Mouse (Mus musculus) C2C12 (cell line): ENCODE data around the gene Gm48551. TPM values are rescaled to one million over a fixed set of nuclear protein-coding genes. Genes with fewer than 3 reads are reported as not detected.

Source experiments
- H3K27me3 ChIP-seq: one replicate; pipeline ENCODE4 v1.6.1; 2011; ENCODE audit not compliant: control insufficient read depth, insufficient read depth, insufficient read length
- H3K36me3 ChIP-seq: one replicate; pipeline ENCODE4 v1.6.1; 2011; ENCODE audit not compliant: control insufficient read depth, insufficient read depth
- H3K4me3 ChIP-seq: one replicate; pipeline ENCODE4 v1.5.1; 2011; ENCODE audit warnings: mild to moderate bottlenecking, control low read depth; ENCODE audit not compliant: poor library complexity, insufficient read depth, severe bottlenecking
- H3K79me2 ChIP-seq: one replicate; pipeline ENCODE4 v1.6.1; 2011; ENCODE audit not compliant: control insufficient read depth, insufficient read depth
- H3K79me3 ChIP-seq: one replicate; pipeline ENCODE4 v1.6.1; 2011; ENCODE audit warnings: low read depth, control low read depth
- H3ac ChIP-seq: one replicate; pipeline ENCODE3; 2011; ENCODE audit warnings: low read depth; ENCODE audit not compliant: control insufficient read depth, insufficient read length
- CEBPB ChIP-seq: IDR thresholded peaks from one replicate; pipeline ENCODE4 v1.6.1; 2011; ENCODE audit warnings: low read depth, mild to moderate bottlenecking, control low read depth, moderate library complexity
- CTCF ChIP-seq: IDR thresholded peaks from one replicate; pipeline ENCODE4 v1.5.1; 2011; ENCODE audit not compliant: control insufficient read depth, insufficient read depth, insufficient read length
- FOSL1 ChIP-seq: IDR thresholded peaks from one replicate; pipeline ENCODE4 v1.8.0; 2011; ENCODE audit warnings: mild to moderate bottlenecking, low read length; ENCODE audit not compliant: poor library complexity, insufficient read depth, severe bottlenecking
- MAX ChIP-seq: IDR thresholded peaks from one replicate; pipeline ENCODE4 v1.6.1; 2011; ENCODE audit warnings: mild to moderate bottlenecking, control low read depth
- MYOD1 ChIP-seq: IDR thresholded peaks from one replicate; pipeline ENCODE4 v1.6.1; 2011; ENCODE audit warnings: low read depth; ENCODE audit not compliant: control insufficient read depth, insufficient read length
- MYOG ChIP-seq: IDR thresholded peaks from one replicate; pipeline ENCODE4 v1.6.1; 2011; ENCODE audit not compliant: control insufficient read depth, insufficient read length; ENCODE audit errors: extremely low read depth
- USF1 ChIP-seq: IDR thresholded peaks from one replicate; pipeline ENCODE4 v1.6.1; 2011; ENCODE audit warnings: low read depth, mild to moderate bottlenecking, control low read depth, moderate library complexity
- polyA plus RNA-seq: library from polyadenylated mRNA; unstranded; fragments of >200 nt; fragmentation: generic; extraction: Trizol; gene quantifications from one replicate; pipeline ENCODE4 v1.2.1, GENCODE M21; 2012; ENCODE audit warnings: missing spikeins

Gene Gm48551
- polyA plus RNA-seq, 1 experiment = 1.7 TPM

- H3K79me3 ChIP-seq = peaks cover 37% of the 10 kb centered on the region
- no peak for TF ChIP-seq CTCF
- no peak for TF ChIP-seq CEBPB
- peak; percentile 19 for TF ChIP-seq FOSL1
- TF ChIP-seq MYOD1 = peak; percentile 93
- peak; percentile 45 for TF ChIP-seq MAX
- no peak for TF ChIP-seq MYOG
- no peak for TF ChIP-seq USF1
- no peak overlapping the region for H3ac ChIP-seq
- H3K4me3 ChIP-seq = peak overlapping the region; percentile 6
- H3K36me3 ChIP-seq = peaks cover 84% of the 10 kb centered on the region
- peaks cover 75% of the 10 kb centered on the region for H3K79me2 ChIP-seq
- H3K27me3 ChIP-seq = no peaks in the 10 kb centered on the region
Measured at GRCm38 (mm10) chr10:81409330-81409729, 25.1 kb downstream of the Gm48551 start.

DNA sequence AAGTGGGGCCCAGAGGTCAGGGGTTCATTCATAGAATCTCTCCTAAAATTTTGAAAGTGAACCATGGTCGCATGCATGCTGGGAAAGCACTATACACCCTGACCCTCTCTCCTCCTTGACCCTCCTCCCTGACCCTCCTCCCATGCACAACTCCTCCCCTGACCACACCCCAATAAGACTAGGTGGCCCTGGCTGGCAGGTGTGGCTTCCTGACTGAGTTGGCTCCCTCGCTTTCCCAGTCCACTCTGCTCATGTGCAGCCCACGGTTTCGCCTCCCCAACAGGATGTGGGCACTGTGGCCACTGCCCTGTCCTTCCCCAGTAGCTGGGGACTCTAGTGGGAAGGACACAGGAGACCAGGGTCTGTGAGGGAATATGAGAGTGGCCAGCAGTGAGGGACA lies 26.1 kb downstream of the Gm48551 start:
- H3K79me2 ChIP-seq = peaks cover 77% of the 10 kb centered on the region
- no peak overlapping the region for H3ac ChIP-seq
- no peak for TF ChIP-seq CEBPB
- no peak for TF ChIP-seq MAX
- H3K4me3 ChIP-seq = no peak overlapping the region
- H3K79me3 ChIP-seq = peaks cover 45% of the 10 kb centered on the region
- H3K36me3 ChIP-seq = peaks cover 85% of the 10 kb centered on the region
- H3K27me3 ChIP-seq = no peaks in the 10 kb centered on the region

- Histone ChIP-seq H3K79me3 (peaks cover 50% of the 10 kb centered on the region), H3K36me3 (peaks cover 85% of the 10 kb centered on the region), H3K27me3 (no peaks in the 10 kb centered on the region), H3ac (no peak overlapping the region), H3K79me2 (peaks cover 82% of the 10 kb centered on the region), H3K4me3 (no peak overlapping the region)
- TF ChIP-seq MAX (peak; percentile 4), MYOD1 (no peak)
Measured at GRCm38 (mm10) chr10:81410981-81411380, 26.7 kb downstream of the Gm48551 start.

DNA sequence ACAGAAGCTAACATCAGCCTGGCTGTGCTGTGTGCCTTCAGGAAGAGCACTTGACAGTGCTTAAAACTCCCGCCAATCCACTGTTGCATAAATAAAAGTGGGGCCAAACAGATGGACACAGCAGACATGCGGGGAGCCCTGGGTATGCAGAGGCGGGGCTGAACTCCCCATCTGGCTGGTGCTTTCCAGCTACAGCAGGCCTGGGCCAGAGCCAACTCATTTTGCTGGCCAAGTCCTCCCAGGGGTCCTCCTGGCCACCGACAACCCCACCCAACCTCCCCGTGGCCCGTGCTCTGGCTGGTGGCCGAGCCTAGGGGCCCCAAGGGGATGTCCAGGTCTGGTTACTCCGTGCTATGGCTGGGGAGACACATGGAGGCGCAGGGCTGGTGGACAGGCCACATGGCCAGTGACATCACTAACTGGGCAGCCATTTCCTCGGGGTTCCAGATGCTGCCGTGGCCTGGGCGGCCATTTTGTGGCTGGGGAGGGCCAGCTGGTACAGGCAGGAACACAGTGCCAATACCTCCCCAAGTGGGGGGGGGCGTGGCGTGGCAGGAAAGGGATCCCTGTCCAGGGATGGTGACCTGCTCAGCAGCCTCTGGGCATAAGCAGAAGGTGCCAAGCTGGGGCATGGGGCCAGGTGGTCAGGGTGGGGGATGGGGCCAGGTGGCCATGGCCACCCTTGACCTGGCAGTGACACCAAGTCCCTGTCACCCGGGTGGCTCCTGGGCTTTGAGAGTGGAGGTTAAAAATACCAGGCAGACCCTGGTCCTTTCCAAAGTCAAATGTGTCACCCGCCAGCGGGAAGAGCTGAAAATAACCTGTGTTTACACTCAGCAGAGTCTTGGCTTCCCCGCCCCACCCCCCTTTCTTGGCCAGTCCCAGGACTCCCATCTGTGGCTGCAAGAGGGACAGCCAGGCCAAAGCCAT lies 27.5 kb downstream of the Gm48551 start:
- peaks cover 82% of the 10 kb centered on the region for H3K79me2 ChIP-seq
- no peak overlapping the region for H3ac ChIP-seq
- H3K79me3 ChIP-seq = peaks cover 58% of the 10 kb centered on the region
- peaks cover 83% of the 10 kb centered on the region for H3K36me3 ChIP-seq
- no peak overlapping the region for H3K4me3 ChIP-seq
- no peaks in the 10 kb centered on the region for H3K27me3 ChIP-seq
- peak; percentile 60 for TF ChIP-seq MAX
- no peak for TF ChIP-seq FOSL1
- no peak for TF ChIP-seq MYOG
- no peak for TF ChIP-seq CTCF
- no peak for TF ChIP-seq MYOD1
- peak; percentile 60 for TF ChIP-seq USF1
- TF ChIP-seq CEBPB = no peak

DNA sequence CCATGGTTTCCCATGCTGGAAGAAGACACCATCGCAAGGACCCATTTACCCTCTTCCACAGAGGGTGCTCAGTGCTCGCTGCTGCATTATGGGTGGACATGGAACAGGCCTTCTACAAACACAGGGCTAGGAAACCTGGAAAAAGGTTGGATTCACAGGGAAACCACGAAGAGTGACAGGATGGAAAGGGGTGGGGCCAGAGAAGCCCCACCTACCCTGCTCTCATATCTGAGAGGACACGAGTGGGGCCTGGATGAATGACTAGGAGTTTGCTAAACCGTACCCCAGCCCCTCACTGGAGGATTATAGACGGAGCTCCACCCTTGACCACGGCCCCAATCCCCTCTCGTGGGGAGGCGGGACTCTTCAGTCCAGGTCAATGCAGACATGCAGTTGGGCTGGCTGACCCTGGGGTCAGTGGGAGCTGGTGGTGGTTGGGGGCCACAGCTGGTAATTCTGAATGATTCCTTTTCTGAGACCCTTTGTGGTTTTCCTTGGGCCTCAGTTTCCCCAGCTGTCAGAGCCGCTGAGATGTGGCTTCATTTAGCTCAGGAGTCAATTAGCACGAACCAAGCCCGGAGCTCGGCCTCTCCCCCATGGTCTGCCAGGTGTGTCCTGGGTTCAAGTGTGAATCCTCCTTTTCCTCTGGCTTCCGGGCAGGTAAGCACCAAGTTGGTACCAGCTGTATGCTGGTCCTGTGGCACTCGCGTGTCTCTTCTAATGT lies 28.5 kb downstream of the Gm48551 start:
- Histone ChIP-seq H3K36me3 (peaks cover 81% of the 10 kb centered on the region), H3K4me3 (no peak overlapping the region), H3ac (no peak overlapping the region), H3K79me3 (peaks cover 58% of the 10 kb centered on the region), H3K79me2 (peaks cover 85% of the 10 kb centered on the region), H3K27me3 (no peaks in the 10 kb centered on the region)
- TF ChIP-seq USF1 = no peak
- TF ChIP-seq CTCF = no peak
- TF ChIP-seq MYOG = no peak
- TF ChIP-seq CEBPB = no peak
- no peak for TF ChIP-seq MAX
- no peak for TF ChIP-seq FOSL1
- no peak for TF ChIP-seq MYOD1
